Mouse (Mus musculus): ENCODE data around the gene Rhoa. TPM values are rescaled to one million over a fixed set of nuclear protein-coding genes. Genes with fewer than 3 reads are reported as not detected.

Rhoa gene
- total RNA-seq, 2 experiments from 2014 or later, result 148 to 303 TPM

GRCm38 (mm10) chr9:108386816-108387215 is 80.9 kb downstream of the Rhoa start:
- no peak for ATAC-seq (replicated peaks; ENCODE audit: low FRiP score, low TSS enrichment, poor library complexity, severe bottlenecking)

Other genes starting within 250 kb of the Rhoa start
- gene Mst1, start 225.7 kb upstream of the Rhoa start, total RNA-seq (2014; fragmentation: Nextera tagmentation), result not detected in 2 replicates
- 0.30 TPM in 1 of 2 replicates, not detected in the other for gene Mst1, start 225.7 kb upstream of the Rhoa start, total RNA-seq (2017)
- 140 and 141 TPM in 2 replicates for gene Rnf123, start 222.8 kb upstream of the Rhoa start, total RNA-seq (2014; fragmentation: Nextera tagmentation)
- 41.2 and 65.5 TPM in 2 replicates for gene Rnf123, start 222.8 kb upstream of the Rhoa start, total RNA-seq (2017)
- gene Apeh, start 211.5 kb upstream of the Rhoa start, total RNA-seq (2014; fragmentation: Nextera tagmentation), result 162 and 202 TPM in 2 replicates
- gene Apeh, start 211.5 kb upstream of the Rhoa start, total RNA-seq (2017), result 119 and 214 TPM in 2 replicates
- 5.5 and 7.4 TPM in 2 replicates for gene Bsn, start 115.7 kb upstream of the Rhoa start, total RNA-seq (2014; fragmentation: Nextera tagmentation)
- 2.3 and 2.9 TPM in 2 replicates for gene Bsn, start 115.7 kb upstream of the Rhoa start, total RNA-seq (2017)
- gene Dag1, start 42.2 kb upstream of the Rhoa start, total RNA-seq (2014; fragmentation: Nextera tagmentation), result 10.2 and 12.9 TPM in 2 replicates
- 4.6 and 5.1 TPM in 2 replicates for gene Dag1, start 42.2 kb upstream of the Rhoa start, total RNA-seq (2017)
- 3.1 and 5.0 TPM in 2 replicates for gene Nicn1, start 15.7 kb upstream of the Rhoa start, total RNA-seq (2014; fragmentation: Nextera tagmentation)
- gene Nicn1, start 15.7 kb upstream of the Rhoa start, total RNA-seq (2017), result 1.4 TPM in 1 of 2 replicates, not detected in the other
- gene Amt, start 9.3 kb upstream of the Rhoa start, total RNA-seq (2014; fragmentation: Nextera tagmentation), result 0.28 TPM in 1 of 2 replicates, not detected in the other
- gene Amt, start 9.3 kb upstream of the Rhoa start, total RNA-seq (2017), result 0.23 TPM in 1 of 2 replicates, not detected in the other
- gene Tcta, start within 50 bp of the Rhoa start, total RNA-seq (2014; fragmentation: Nextera tagmentation), result 2.8 and 8.2 TPM in 2 replicates
- gene Tcta, start within 50 bp of the Rhoa start, total RNA-seq (2017), result 1.4 and 4.3 TPM in 2 replicates
- gene Gpx1, start 32.8 kb downstream of the Rhoa start, total RNA-seq (2014; fragmentation: Nextera tagmentation), result 1,807 and 1,840 TPM in 2 replicates
- 887 and 925 TPM in 2 replicates for gene Gpx1, start 32.8 kb downstream of the Rhoa start, total RNA-seq (2017)
- 131 and 136 TPM in 2 replicates for gene Usp4, start 41.7 kb downstream of the Rhoa start, total RNA-seq (2014; fragmentation: Nextera tagmentation)
- gene Usp4, start 41.7 kb downstream of the Rhoa start, total RNA-seq (2017), result 62.4 and 84.2 TPM in 2 replicates
- gene 1700102P08Rik, start 86.7 kb downstream of the Rhoa start, total RNA-seq (2014; fragmentation: Nextera tagmentation), result 0.52 and 1.7 TPM in 2 replicates
- 4.3 TPM in 1 of 2 replicates, not detected in the other for gene 1700102P08Rik, start 86.7 kb downstream of the Rhoa start, total RNA-seq (2017)
- not detected in 2 replicates for gene Ccdc36, start 122.4 kb downstream of the Rhoa start, total RNA-seq (2014; fragmentation: Nextera tagmentation)
- gene Ccdc36, start 122.4 kb downstream of the Rhoa start, total RNA-seq (2017), result not detected in 2 replicates
- gene BC048562, start 130.4 kb downstream of the Rhoa start, total RNA-seq (2014; fragmentation: Nextera tagmentation), result not detected in 2 replicates
- gene BC048562, start 130.4 kb downstream of the Rhoa start, total RNA-seq (2017), result not detected in 2 replicates
- gene Ccdc71, start 154.4 kb downstream of the Rhoa start, total RNA-seq (2014; fragmentation: Nextera tagmentation), result 19.6 and 42.3 TPM in 2 replicates
- 13.2 and 13.6 TPM in 2 replicates for gene Ccdc71, start 154.4 kb downstream of the Rhoa start, total RNA-seq (2017)
- 8.0 and 29.6 TPM in 2 replicates for gene Klhdc8b, start 155.5 kb downstream of the Rhoa start, total RNA-seq (2014; fragmentation: Nextera tagmentation)
- gene Klhdc8b, start 155.5 kb downstream of the Rhoa start, total RNA-seq (2017), result 6.2 and 21.7 TPM in 2 replicates
- not detected in 2 replicates for gene Lamb2, start 173.6 kb downstream of the Rhoa start, total RNA-seq (2014; fragmentation: Nextera tagmentation)
- gene Lamb2, start 173.6 kb downstream of the Rhoa start, total RNA-seq (2017), result 0.66 TPM in 1 of 2 replicates, not detected in the other
- 127 and 134 TPM in 2 replicates for gene Usp19, start 184.5 kb downstream of the Rhoa start, total RNA-seq (2014; fragmentation: Nextera tagmentation)
- gene Usp19, start 184.5 kb downstream of the Rhoa start, total RNA-seq (2017), result 37.8 and 51.0 TPM in 2 replicates
- 356 and 390 TPM in 2 replicates for gene Qars, start 201.6 kb downstream of the Rhoa start, total RNA-seq (2014; fragmentation: Nextera tagmentation)
- 235 and 321 TPM in 2 replicates for gene Qars, start 201.6 kb downstream of the Rhoa start, total RNA-seq (2017)
- gene Qrich1, start 210.7 kb downstream of the Rhoa start, total RNA-seq (2014; fragmentation: Nextera tagmentation), result 115 and 171 TPM in 2 replicates
- 146 and 150 TPM in 2 replicates for gene Qrich1, start 210.7 kb downstream of the Rhoa start, total RNA-seq (2017)

All from megakaryocyte-erythroid progenitor cell, adult 5-6 weeks (primary cell).